13 mouse cellular contexts compared by ENCODE assay signal in the genomic region with DNA sequence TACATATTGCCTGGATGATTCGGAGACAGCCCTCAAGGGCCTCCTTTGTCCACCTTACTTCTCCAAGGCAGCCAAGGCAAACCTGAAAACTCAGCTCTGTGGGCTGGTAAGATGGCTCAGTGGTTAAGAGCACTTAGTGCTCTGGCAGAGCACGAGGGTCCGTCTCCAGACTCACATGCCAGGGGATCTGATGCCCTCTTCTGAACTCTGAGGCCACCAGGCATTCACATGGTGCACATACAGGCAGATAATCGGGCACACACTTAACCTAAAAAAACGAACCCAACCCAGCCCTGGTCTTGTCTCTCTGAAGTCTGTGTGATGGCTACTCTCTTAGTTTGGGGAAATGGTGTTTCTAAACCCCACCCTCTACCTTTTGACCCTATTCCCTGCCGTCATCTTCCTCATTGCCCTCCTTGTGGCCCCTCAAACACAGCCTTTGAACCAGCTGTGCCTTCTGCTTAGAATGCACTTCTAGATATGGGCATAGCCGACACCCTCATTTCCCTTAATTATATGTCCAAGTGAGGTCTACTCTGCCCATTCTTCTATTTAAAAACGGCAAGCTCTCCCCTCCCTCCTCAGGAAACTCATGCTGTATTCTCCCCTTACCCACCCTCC. TPM values are rescaled to one million over a fixed set of nuclear protein-coding genes. Genes with fewer than 3 reads are reported as not detected.
DNase-seq lines count a peak whose midpoint lies in the region; ATAC-seq lines count a peak whose summit lies in the region.
"Had no signal": no experiment of that assay in that cellular context is flagged by ENCODE, and none has a peak within 500 bp of the region (broad histone marks: within the 10 kb centered on the region; RNA-seq: fewer than 3 reads in every experiment).

No protein-coding gene starts in this region.

- DNase-seq in heart, postnatal 36 days = no peak
- DNase-seq in induced T-regulatory cell, adult 2 months (ENCODE audit: low read depth) = peak; percentile 35
- no peak for DNase-seq in spleen, postnatal 14 days (ENCODE audit: low spot score in 2 of 2)
- DNase-seq in kidney, postnatal 4 days = no peak
- DNase-seq: adrenal gland, postnatal 36 days; cerebellum, postnatal 10 days; kidney, adult 2 months; layer of hippocampus, postnatal 36 days; lung, adult 2 months had no signal

- peak overlapping the region; percentile 89; the same call in 1 of the 2 replicates for H3K4me2 ChIP-seq in heart, embryonic 11.5 days

- WGBS in heart, embryonic 11.5 days (ENCODE audit: insufficient replicate concordance) = 63% methylated on average over 8 of the region's 8 CpGs

- H3K9ac ChIP-seq in heart, embryonic 11.5 days (ENCODE audit: low read depth, low read length) = peak overlapping the region; percentile 48; the same call in 1 of the 2 replicates

- peaks cover 6% of the 10 kb centered on the region; the same call in 1 of the 2 replicates for H3K36me3 ChIP-seq in heart, embryonic 11.5 days (ENCODE audit: control insufficient read depth, insufficient read depth, low read length)
- peaks cover 45% of the 10 kb centered on the region for H3K36me3 ChIP-seq in megakaryocyte, embryonic 14.5 days (replicated peaks; ENCODE audit: low read length)

- H3K27me3 ChIP-seq in heart, embryonic 11.5 days (ENCODE audit: control insufficient read depth, insufficient read depth, low read length) = no peaks in the 10 kb centered on the region
- no peaks in the 10 kb centered on the region for H3K27me3 ChIP-seq in megakaryocyte, embryonic 14.5 days (replicated peaks)

- H3K4me3 ChIP-seq in heart, embryonic 11.5 days (ENCODE audit: low read depth, low read length) = no peak overlapping the region
- peak overlapping the region; percentile 91 for H3K4me3 ChIP-seq in megakaryocyte, embryonic 14.5 days (replicated peaks)

- intact Hi-C loops in heart, postnatal 36 days (cut with DNase I) = loop anchor here (5.0 kb wide), 1 partner anchor 78 kb away; no protein-coding TSS in a partner anchor

- peak overlapping the region; percentile 94 for H3K27ac ChIP-seq in heart, embryonic 11.5 days (ENCODE audit: low read depth, low read length)

- H3K4me1 ChIP-seq in heart, embryonic 11.5 days (ENCODE audit: control insufficient read depth, insufficient read depth, low read length) = peaks cover 34% of the 10 kb centered on the region
- H3K4me1 ChIP-seq in megakaryocyte, embryonic 14.5 days = peaks cover 89% of the 10 kb centered on the region

- ATAC-seq in heart, embryonic 11.5 days (replicated peaks; ENCODE audit: insufficient number of reproducible peaks, low FRiP score, low TSS enrichment) = no peak
- ATAC-seq in megakaryocyte, adult 5-6 weeks (ENCODE audit: poor library complexity, severe bottlenecking) = no peak
- peak; percentile 19 for ATAC-seq in monocyte, adult 5-6 weeks (replicated peaks; ENCODE audit: insufficient number of reproducible peaks, low FRiP score, low TSS enrichment, poor library complexity, severe bottlenecking)

- H3K9me3 ChIP-seq in heart, embryonic 11.5 days (replicated peaks; ENCODE audit: control insufficient read depth, low read length) = no peaks in the 10 kb centered on the region
- H3K9me3 ChIP-seq in megakaryocyte, embryonic 14.5 days = peaks cover 5% of the 10 kb centered on the region; the same call in 1 of the 2 replicates

RNA-seq across cellular contexts. Expression of a gene that starts 1.0 kb away (rescaled TPM):
- 320 and 330 TPM in 2 replicates for polyA plus RNA-seq in heart, embryonic 11.5 days (2014; fragmentation: Nextera tagmentation; extraction: Ambion mirVana)
- 100 to 1,000 TPM; 192 to 202 TPM for total RNA-seq in heart, postnatal 36 days (2021)
- 118 and 198 TPM in 2 replicates for polyA plus RNA-seq in megakaryocyte, embryonic 14.5 days (2012; ENCODE audit: insufficient read depth, low replicate concordance)
- total RNA-seq in megakaryocyte, adult 5-6 weeks (2015) = 226 and 229 TPM in 2 replicates
- total RNA-seq in megakaryocyte, adult 5-6 weeks (2017) = 123 and 170 TPM in 2 replicates
- 57.5 to 129 TPM (median 113 TPM) in 3 replicates for total RNA-seq in monocyte, adult 5-6 weeks (2017)

RNA-seq across cellular contexts. Expression of a gene that starts 1.0 kb away (rescaled TPM):
- polyA plus RNA-seq in heart, embryonic 11.5 days (2014; fragmentation: Nextera tagmentation; extraction: Ambion mirVana) = 10.0 and 11.3 TPM in 2 replicates
- total RNA-seq in heart, postnatal 36 days (2021) = 1 to 10 TPM in 1 of 2 experiments, under 1 TPM in 1; 0.76 to 1.6 TPM
- polyA plus RNA-seq in megakaryocyte, embryonic 14.5 days (2012; ENCODE audit: insufficient read depth, low replicate concordance) = 1.2 and 5.5 TPM in 2 replicates
- total RNA-seq in megakaryocyte, adult 5-6 weeks (2015) = 2.4 and 2.7 TPM in 2 replicates
- total RNA-seq in megakaryocyte, adult 5-6 weeks (2017) = 3.5 and 3.7 TPM in 2 replicates
- 6.1 to 11.4 TPM (median 7.8 TPM) in 3 replicates for total RNA-seq in monocyte, adult 5-6 weeks (2017)

RNA-seq across cellular contexts. Expression of a gene that starts 1.0 kb away (rescaled TPM):
- polyA plus RNA-seq in heart, embryonic 11.5 days (2014; fragmentation: Nextera tagmentation; extraction: Ambion mirVana) = 33.4 and 38.7 TPM in 2 replicates
- total RNA-seq in heart, postnatal 36 days (2021) = 10 to 100 TPM; 28.3 to 34.2 TPM
- polyA plus RNA-seq in megakaryocyte, embryonic 14.5 days (2012; ENCODE audit: insufficient read depth, low replicate concordance) = 280 and 641 TPM in 2 replicates
- 159 and 162 TPM in 2 replicates for total RNA-seq in megakaryocyte, adult 5-6 weeks (2015)
- total RNA-seq in megakaryocyte, adult 5-6 weeks (2017) = 145 and 160 TPM in 2 replicates
- 155 to 216 TPM (median 169 TPM) in 3 replicates for total RNA-seq in monocyte, adult 5-6 weeks (2017)

RNA-seq across cellular contexts. Expression of a gene that starts 14.4 kb away (rescaled TPM):
- polyA plus RNA-seq in heart, embryonic 11.5 days (2014; fragmentation: Nextera tagmentation; extraction: Ambion mirVana) = 462 and 487 TPM in 2 replicates
- 100 to 1,000 TPM; 702 to 740 TPM for total RNA-seq in heart, postnatal 36 days (2021)
- 274 and 631 TPM in 2 replicates for polyA plus RNA-seq in megakaryocyte, embryonic 14.5 days (2012; ENCODE audit: insufficient read depth, low replicate concordance)
- total RNA-seq in megakaryocyte, adult 5-6 weeks (2015) = 254 and 294 TPM in 2 replicates
- 138 and 158 TPM in 2 replicates for total RNA-seq in megakaryocyte, adult 5-6 weeks (2017)
- total RNA-seq in monocyte, adult 5-6 weeks (2017) = 139 to 263 TPM (median 256 TPM) in 3 replicates

RNA-seq across cellular contexts. Expression of a gene that starts 40.3 kb away (rescaled TPM):
- polyA plus RNA-seq in heart, embryonic 11.5 days (2014; fragmentation: Nextera tagmentation; extraction: Ambion mirVana) = 4.1 and 4.4 TPM in 2 replicates
- total RNA-seq in heart, postnatal 36 days (2021) = 10 to 100 TPM; 25.6 to 25.8 TPM
- 0.13 TPM in 1 of 2 replicates, not detected in the other for polyA plus RNA-seq in megakaryocyte, embryonic 14.5 days (2012; ENCODE audit: insufficient read depth, low replicate concordance)
- total RNA-seq in megakaryocyte, adult 5-6 weeks (2015) = 0.39 TPM in 1 of 2 replicates, not detected in the other
- 0.37 TPM in 1 of 2 replicates, not detected in the other for total RNA-seq in megakaryocyte, adult 5-6 weeks (2017)
- 0.57 to 2.1 TPM in 2 of 3 replicates, not detected in the other for total RNA-seq in monocyte, adult 5-6 weeks (2017)
